Mouse (Mus musculus) heart, postnatal 14 days (tissue): Measurements from ENCODE around the gene B4gat1. TPM values are rescaled to one million over a fixed set of nuclear protein-coding genes. Genes with fewer than 3 reads are reported as not detected.
A peak's percentile ranks its signal among the peaks of the same experiment; 100 is the strongest.

Source experiments
- DNase-seq, 2 experiments: peaks; one replicate each; pipeline ENCODE4 v3.0.0; 2021 to 2022
- intact Hi-C: fragments of 180-260 bp; cut with DNase I; formaldehyde crosslinking; loops from one replicate; pipeline ENCODE4 v1.15.1; 2025
- total RNA-seq, 2 experiments: library from RNA; stranded (reverse); gene quantifications; 2 replicates each; pipeline ENCODE4 v1.2.3; 2021

The B4gat1 gene
- total RNA-seq, 2 experiments from 2014 or later, result 40.8 to 44.4 TPM

DNA sequence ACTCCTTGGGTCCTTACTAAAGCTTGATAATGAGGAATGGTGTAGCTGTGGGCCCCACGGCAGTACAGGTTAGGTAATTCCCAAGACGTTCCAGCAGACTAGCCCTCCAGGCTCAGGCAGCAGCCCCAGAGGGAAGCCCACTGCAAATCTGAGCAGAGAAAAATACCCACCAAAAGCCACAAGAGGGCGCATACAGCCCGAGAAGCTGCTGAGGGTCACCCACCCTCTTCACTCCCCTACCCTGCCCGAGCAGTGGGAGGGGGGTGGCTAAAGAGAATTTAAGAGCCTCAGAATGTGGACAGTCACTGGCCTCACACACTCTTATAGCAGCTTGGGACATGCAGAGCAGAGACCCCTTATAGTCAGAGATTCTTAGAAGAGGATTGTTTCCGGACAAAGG is 17.6 kb downstream of the B4gat1 start:
- intact Hi-C loops, result loop anchor here (1.0 kb wide), 1 partner anchor 17 kb away; no protein-coding TSS in a partner anchor
- DNase-seq, result peak; percentile 50 to 67

GRCm38 (mm10) chr19:5057876-5058775 is 19.5 kb downstream of the B4gat1 start:
- intact Hi-C loops, result no loop called here
- DNase-seq, result no peak

DNA sequence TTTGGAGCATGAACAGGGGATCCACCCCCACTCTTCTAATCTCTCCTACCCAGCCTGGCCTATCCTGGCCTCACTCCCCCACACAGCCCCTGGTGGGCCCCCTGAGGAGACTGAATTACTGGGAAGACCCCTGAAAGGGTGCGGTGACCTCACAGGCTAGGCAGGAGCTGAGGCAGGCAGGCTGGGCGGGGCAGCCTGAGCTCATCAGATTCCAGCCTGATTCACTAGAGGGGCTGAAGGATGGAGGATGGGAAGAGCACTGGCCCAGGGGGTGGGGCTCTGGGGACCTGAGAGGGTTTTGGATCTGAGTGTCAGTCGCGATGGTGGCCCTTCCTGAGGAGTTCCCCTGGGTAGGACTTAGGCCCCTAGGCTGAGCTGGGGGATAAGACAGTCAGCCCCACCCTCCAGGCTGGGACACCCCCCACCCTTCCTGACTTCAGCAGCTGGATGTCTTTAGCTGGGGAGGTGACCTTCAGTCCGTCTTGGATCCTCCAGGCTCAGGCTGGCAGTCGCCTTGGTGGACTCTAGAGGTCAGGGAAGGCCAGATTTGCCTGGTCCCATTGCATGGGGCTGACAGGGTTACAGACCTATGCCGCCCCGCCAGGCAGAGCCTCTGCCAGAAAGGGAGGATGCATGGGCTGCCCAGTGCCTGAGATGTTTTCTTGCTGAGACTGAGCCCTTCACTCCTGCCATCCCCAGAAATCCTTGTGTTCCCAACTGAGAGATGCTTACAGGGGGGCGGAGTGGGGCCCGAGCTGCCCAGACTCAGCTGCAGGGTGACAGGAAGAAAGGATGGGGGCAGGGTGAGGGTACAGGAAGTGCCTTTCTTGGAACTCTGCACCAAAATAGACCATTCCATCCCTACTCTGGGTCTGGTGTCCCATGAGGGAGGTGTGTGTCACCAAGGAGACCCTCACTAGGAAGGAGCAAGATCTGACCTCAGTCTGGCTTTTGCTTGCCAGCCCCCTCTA is 20.5 kb downstream of the B4gat1 start:
- intact Hi-C loops, result no loop called here

DNA sequence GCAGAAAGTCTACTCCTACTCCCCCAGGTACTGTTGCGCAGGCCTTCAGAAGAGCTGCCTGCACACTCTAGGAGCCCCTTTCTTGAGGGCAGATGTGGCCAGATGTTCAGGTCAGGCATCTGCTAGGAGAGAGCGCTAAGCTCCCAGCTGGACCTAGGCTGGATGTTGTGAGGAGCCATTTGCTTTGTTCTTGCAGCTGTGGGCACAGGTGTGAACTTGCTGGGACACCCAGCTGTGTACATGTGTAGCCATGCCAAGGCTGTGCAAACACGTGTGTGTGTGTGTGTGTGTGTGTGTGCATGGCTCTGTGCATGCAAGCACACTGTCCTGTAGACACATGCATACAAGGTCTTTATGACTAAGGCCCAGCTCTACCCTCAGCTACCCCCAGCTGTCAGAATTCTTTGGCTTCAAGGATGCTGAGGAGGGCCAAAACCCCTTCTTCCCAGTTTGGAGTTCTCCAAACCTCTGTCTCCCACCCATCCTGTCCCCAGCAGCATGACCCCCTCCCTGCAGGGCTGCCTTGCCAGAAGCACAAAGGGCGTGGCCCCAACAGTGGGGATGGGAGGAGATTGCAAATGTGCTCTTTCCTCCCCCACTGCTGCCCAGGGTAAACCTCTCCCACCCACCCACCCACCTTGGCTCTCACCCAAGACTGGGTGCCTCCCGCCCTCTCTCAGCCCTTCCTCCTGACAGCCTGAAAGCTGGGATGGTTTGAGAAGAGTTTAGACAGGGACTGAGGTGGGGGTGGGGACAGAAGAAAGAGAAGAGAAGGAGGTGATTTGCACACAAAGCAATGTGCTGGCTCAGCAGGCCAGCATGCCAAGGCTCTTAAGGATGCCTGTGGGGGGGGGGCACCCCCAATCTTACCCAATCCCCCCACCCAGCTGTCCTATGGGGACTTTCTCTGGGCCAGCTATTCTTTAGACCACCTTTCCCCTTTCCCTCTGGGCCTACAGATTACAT is 22.0 kb downstream of the B4gat1 start:
- intact Hi-C loops, result no loop called here
- peak; percentile 59 to 68 for DNase-seq

More for the DNA sequence above, 20.5 kb downstream of the B4gat1 start:
- peak; percentile 43 to 51 for DNase-seq

GRCm38 (mm10) chr19:5062041-5062440 is 23.4 kb downstream of the B4gat1 start:
- intact Hi-C loops, result no loop called here
- no peak for DNase-seq

GRCm38 (mm10) chr19:5062446-5062845 is 23.8 kb downstream of the B4gat1 start:
- DNase-seq, result peak; percentile 56 to 58

GRCm38 (mm10) chr19:5065104-5065503 is 26.5 kb downstream of the B4gat1 start:
- peak; percentile 40 to 55 for DNase-seq
- intact Hi-C loops, result no loop called here

More at GRCm38 (mm10) chr19:5062446-5062845, 23.8 kb downstream of the B4gat1 start:
- intact Hi-C loops, result no loop called here

GRCm38 (mm10) chr19:5067040-5067799 is 28.6 kb downstream of the B4gat1 start:
- DNase-seq, result no peak
- intact Hi-C loops, result no loop called here

DNA sequence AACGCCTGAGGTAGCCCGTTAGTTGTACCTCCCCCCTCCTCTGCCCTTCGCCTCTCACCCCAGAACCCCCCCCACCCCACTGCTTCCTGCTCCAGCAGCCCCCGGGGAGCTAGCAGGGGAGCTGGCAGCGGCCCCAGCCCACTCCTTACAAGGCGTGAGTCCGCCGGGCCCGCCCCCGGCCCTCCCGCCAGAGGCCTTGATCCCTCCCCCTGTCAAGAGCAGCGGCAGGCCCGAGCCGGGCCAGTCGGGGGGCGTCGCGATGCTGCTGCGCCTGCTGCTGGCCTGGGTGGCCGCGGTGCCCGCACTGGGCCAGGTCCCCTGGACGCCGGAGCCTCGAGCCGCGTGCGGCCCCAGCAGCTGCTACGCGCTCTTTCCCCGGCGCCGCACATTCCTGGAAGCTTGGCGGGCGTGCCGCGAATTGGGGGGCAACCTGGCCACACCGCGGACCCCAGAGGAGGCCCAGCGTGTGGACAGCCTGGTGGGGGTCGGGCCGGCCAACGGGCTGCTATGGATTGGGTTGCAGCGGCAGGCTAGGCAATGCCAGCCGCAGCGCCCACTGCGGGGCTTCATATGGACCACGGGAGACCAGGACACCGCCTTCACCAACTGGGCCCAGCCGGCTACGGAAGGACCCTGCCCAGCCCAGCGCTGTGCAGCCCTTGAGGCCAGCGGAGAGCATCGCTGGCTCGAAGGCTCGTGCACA is 29.4 kb downstream of the B4gat1 start, which contains the start of gene Cd248:
Cd248 (plus strand) TSS at position 212 of the 703 bp plus-strand sequence.
- DNase-seq, result peak; percentile 85 to 87

DNA sequence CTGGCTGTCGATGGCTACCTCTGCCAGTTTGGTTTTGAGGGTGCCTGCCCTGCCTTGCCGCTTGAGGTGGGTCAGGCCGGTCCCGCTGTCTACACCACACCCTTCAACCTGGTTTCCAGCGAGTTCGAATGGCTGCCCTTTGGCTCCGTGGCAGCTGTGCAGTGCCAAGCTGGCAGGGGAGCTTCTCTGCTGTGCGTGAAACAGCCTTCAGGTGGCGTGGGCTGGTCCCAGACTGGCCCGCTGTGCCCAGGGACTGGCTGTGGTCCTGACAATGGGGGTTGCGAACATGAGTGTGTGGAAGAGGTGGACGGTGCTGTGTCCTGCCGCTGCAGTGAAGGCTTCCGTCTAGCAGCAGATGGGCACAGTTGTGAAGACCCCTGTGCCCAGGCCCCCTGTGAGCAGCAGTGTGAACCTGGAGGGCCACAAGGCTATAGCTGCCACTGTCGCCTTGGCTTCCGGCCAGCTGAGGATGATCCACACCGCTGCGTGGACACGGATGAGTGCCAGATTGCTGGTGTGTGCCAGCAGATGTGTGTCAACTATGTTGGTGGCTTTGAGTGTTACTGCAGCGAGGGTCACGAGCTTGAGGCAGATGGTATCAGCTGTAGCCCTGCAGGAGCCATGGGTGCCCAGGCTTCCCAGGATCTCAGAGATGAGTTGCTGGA is 30.1 kb downstream of the B4gat1 start:
- DNase-seq, result peak in 1 of 2 experiments; percentile 40
- intact Hi-C loops, result no loop called here

More for the DNA sequence above, 29.4 kb downstream of the B4gat1 start, which contains the start of gene Cd248:
- intact Hi-C loops, result no loop called here

DNA sequence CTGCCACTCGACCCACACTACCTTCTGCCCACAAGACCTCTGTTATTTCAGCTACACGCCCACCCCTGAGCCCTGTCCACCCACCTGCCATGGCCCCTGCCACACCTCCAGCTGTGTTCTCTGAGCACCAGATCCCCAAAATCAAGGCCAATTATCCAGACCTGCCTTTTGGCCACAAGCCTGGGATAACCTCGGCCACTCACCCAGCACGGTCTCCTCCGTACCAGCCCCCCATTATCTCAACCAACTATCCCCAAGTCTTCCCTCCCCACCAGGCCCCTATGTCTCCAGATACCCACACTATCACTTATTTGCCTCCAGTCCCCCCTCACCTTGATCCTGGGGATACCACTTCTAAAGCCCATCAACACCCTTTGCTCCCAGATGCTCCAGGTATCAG is 30.9 kb downstream of the B4gat1 start:
- intact Hi-C loops, result no loop called here
- no peak for DNase-seq

DNA sequence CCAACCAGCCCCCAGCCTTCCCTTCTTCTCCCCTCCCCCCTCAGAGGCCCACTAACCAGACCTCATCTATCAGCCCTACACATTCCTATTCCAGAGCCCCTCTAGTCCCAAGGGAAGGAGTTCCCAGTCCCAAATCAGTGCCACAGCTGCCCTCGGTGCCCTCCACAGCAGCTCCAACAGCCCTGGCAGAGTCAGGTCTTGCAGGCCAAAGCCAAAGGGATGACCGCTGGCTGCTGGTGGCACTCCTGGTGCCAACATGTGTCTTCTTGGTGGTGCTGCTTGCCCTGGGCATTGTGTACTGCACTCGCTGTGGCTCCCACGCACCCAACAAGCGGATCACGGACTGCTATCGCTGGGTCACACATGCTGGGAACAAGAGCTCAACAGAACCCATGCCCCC is 31.4 kb downstream of the B4gat1 start:
- intact Hi-C loops, result loop anchor here (5.0 kb wide), 1 partner anchor 53 kb away; no protein-coding TSS in a partner anchor

GRCm38 (mm10) chr19:5071077-5071476 is 32.5 kb downstream of the B4gat1 start:
- no peak for DNase-seq
- intact Hi-C loops, result loop anchor here (5.0 kb wide), 1 partner anchor 54 kb away; no protein-coding TSS in a partner anchor

More for the DNA sequence above, 31.4 kb downstream of the B4gat1 start:
- DNase-seq, result no peak

- intact Hi-C loops, result loop anchor here (5.0 kb wide), 1 partner anchor 54 kb away; no protein-coding TSS in a partner anchor
- DNase-seq, result peak; percentile 76 to 78
These were observed 33.1 kb downstream of the B4gat1 start for GRCm38 (mm10) chr19:5071545-5072369.

DNA sequence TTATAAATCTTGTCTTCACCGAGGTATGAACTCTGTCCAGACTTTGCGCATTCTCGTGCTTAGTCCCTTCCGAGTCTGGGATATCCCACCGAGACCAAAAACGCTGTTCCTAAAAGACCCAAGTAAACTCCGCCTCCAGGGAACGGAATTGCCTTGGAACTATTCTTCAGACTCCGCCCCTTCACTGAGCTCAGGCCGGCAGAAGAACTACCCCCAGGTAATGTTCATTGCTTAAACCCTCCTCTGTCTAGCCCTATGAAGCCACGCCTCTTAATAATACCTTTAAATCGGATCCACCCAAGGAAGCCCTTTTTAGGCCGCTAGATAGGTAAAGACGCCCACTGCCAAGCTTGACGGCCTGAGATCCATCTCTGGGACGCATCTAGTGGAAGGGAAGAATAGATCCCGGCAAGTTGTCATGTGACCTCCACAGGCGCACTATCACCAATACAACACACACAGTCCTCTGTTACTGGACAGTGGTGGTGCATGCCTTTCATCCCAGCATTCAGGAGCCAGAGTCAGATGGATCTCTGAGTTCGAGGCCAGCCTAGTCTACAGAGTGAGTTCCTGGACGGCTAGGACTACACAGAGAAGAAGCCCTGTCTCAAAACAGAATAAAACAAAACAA is 33.9 kb downstream of the B4gat1 start:
- intact Hi-C loops, result loop anchor here (1.0 to 5.0 kb wide), 2 partner anchors 16 to 55 kb away; no protein-coding TSS in a partner anchor
- peak in 1 of 2 experiments; percentile 41 for DNase-seq

GRCm38 (mm10) chr19:5073028-5073427 is 34.4 kb downstream of the B4gat1 start:
- DNase-seq, result peak; percentile 70 to 76

More at GRCm38 (mm10) chr19:5073028-5073427, 34.4 kb downstream of the B4gat1 start:
- intact Hi-C loops, result loop anchor here (1.0 to 5.0 kb wide), 2 partner anchors 17 to 56 kb away; no protein-coding TSS in a partner anchor
